Mouse (Mus musculus) heart, embryonic 12.5 days (tissue): ENCODE data around the gene Ebp. TPM values are rescaled to one million over a fixed set of nuclear protein-coding genes. Genes with fewer than 3 reads are reported as not detected.

Experiments
- ATAC-seq: fragments of 200-750 bp; cut with Nextera tagmentation; 2 replicates; pipeline ENCODE4 v1.8.0; 2017; ENCODE audit warnings: moderate TSS enrichment, moderate library complexity; ENCODE audit not compliant: insufficient number of reproducible peaks, low FRiP score
- H3K27ac ChIP-seq: fragments of 300-500 bp; sonication (generic); 2 replicates; pipeline ENCODE4 v1.5.1; 2016; ENCODE audit warnings: mild to moderate bottlenecking, moderate library complexity; ENCODE audit not compliant: poor library complexity, severe bottlenecking
- H3K27me3 ChIP-seq: fragments of 300-500 bp; sonication (generic); replicated peaks from 2 replicates; pipeline ENCODE4 v1.6.1; 2016; ENCODE audit warnings: mild to moderate bottlenecking, moderate library complexity
- H3K36me3 ChIP-seq: fragments of 300-500 bp; sonication (generic); 2 replicates; pipeline ENCODE4 v1.6.1; 2016; ENCODE audit warnings: mild to moderate bottlenecking, moderate library complexity
- H3K4me1 ChIP-seq: fragments of 300-500 bp; sonication (generic); replicated peaks from 2 replicates; pipeline ENCODE4 v1.6.1; 2016; ENCODE audit warnings: mild to moderate bottlenecking
- H3K4me2 ChIP-seq: fragments of 300-500 bp; sonication (generic); 2 replicates; pipeline ENCODE4 v1.6.1; 2016; ENCODE audit warnings: mild to moderate bottlenecking, moderate library complexity
- H3K4me3 ChIP-seq: fragments of 300-500 bp; sonication (generic); 2 replicates; pipeline ENCODE4 v1.5.1; 2016; ENCODE audit warnings: mild to moderate bottlenecking
- H3K9ac ChIP-seq: fragments of 300-500 bp; sonication (generic); 2 replicates; pipeline ENCODE4 v1.6.1; 2016; ENCODE audit warnings: mild to moderate bottlenecking, moderate library complexity
- H3K9me3 ChIP-seq: fragments of 300-500 bp; sonication (generic); replicated peaks from 2 replicates; pipeline ENCODE4 v1.6.1; 2016; ENCODE audit warnings: mild to moderate bottlenecking, moderate library complexity
- WGBS: fragments of 180-500 bp; shearing (Covaris S2); methylation state at CpG from one replicate; pipeline ENCODE4 v1.1.7; 2016; 5-methylcytosine and 5-hydroxymethylcytosine counted together
- polyA plus RNA-seq: library from polyadenylated mRNA; unstranded; fragments of >200 nt; fragmentation: Nextera tagmentation; extraction: Ambion mirVana; gene quantifications from 2 replicates; pipeline ENCODE4 v1.2.1, GENCODE M21; 2016

Ebp gene
- polyA plus RNA-seq, 1 experiment from 2014 or later: 23.0 TPM

- Histone ChIP-seq H3K27ac (no peak overlapping the region), H3K4me3 (peak overlapping the region; percentile 80), H3K9ac (peak overlapping the region; percentile 88), H3K27me3 (no peaks in the 10 kb centered on the region), H3K36me3 (peaks cover 29% of the 10 kb centered on the region), H3K9me3 (no peaks in the 10 kb centered on the region), H3K4me1 (peaks cover 14% of the 10 kb centered on the region), H3K4me2 (peak overlapping the region; percentile 77)
- no peak for ATAC-seq
- 73% methylated on average over 7 of the region's 7 CpGs for WGBS
Measured at GRCm38 (mm10) chrX:8143750-8144149, 49.6 kb downstream of the Ebp start.

GRCm38 (mm10) chrX:8142948-8143347 lies 50.4 kb downstream of the Ebp start:
- Histone ChIP-seq H3K27ac (no peak overlapping the region), H3K9me3 (no peaks in the 10 kb centered on the region), H3K27me3 (no peaks in the 10 kb centered on the region), H3K9ac (no peak overlapping the region), H3K4me1 (peaks cover 14% of the 10 kb centered on the region), H3K4me2 (no peak overlapping the region), H3K4me3 (no peak overlapping the region), H3K36me3 (peaks cover 35% of the 10 kb centered on the region)
- 63% methylated on average over 7 of the region's 7 CpGs for WGBS
- ATAC-seq: no peak

- H3K27ac ChIP-seq: no peak overlapping the region
- no peak overlapping the region for H3K4me2 ChIP-seq
- no peak overlapping the region for H3K4me3 ChIP-seq
- peaks cover 14% of the 10 kb centered on the region for H3K4me1 ChIP-seq
- no peak overlapping the region for H3K9ac ChIP-seq
- WGBS: 78% methylated on average over 3 of the region's 3 CpGs
- H3K27me3 ChIP-seq: no peaks in the 10 kb centered on the region
- no peaks in the 10 kb centered on the region for H3K9me3 ChIP-seq
- H3K36me3 ChIP-seq: peaks cover 35% of the 10 kb centered on the region
- no peak for ATAC-seq
Measured at GRCm38 (mm10) chrX:8141058-8141457, 52.3 kb downstream of the Ebp start.

- WGBS: 89% methylated on average over 2 of the region's 2 CpGs
- Histone ChIP-seq H3K9ac (no peak overlapping the region), H3K9me3 (no peaks in the 10 kb centered on the region), H3K4me2 (no peak overlapping the region), H3K36me3 (peaks cover 35% of the 10 kb centered on the region), H3K27me3 (no peaks in the 10 kb centered on the region), H3K4me1 (peaks cover 14% of the 10 kb centered on the region), H3K27ac (no peak overlapping the region), H3K4me3 (no peak overlapping the region)
- ATAC-seq: no peak
Measured at GRCm38 (mm10) chrX:8140446-8140845, 52.9 kb downstream of the Ebp start.

GRCm38 (mm10) chrX:8139480-8139879 lies 53.8 kb downstream of the Ebp start:
- Histone ChIP-seq H3K27ac (no peak overlapping the region), H3K36me3 (peaks cover 35% of the 10 kb centered on the region), H3K4me3 (no peak overlapping the region), H3K4me1 (peaks cover 14% of the 10 kb centered on the region), H3K9ac (no peak overlapping the region), H3K4me2 (no peak overlapping the region), H3K9me3 (no peaks in the 10 kb centered on the region), H3K27me3 (no peaks in the 10 kb centered on the region)
- 63% methylated on average over 1 of the region's 1 CpGs for WGBS
- no peak for ATAC-seq

GRCm38 (mm10) chrX:8135886-8136285 lies 57.4 kb downstream of the Ebp start:
- Histone ChIP-seq H3K9me3 (no peaks in the 10 kb centered on the region), H3K27ac (no peak overlapping the region), H3K9ac (no peak overlapping the region), H3K4me1 (0 out of 2 replicates have a peak, but pooled peaks cover 4% of the 10 kb centered on the region), H3K4me2 (no peak overlapping the region), H3K36me3 (peaks cover 15% of the 10 kb centered on the region), H3K4me3 (no peak overlapping the region), H3K27me3 (no peaks in the 10 kb centered on the region)
- WGBS: 55% methylated on average over 2 of the region's 2 CpGs
- no peak for ATAC-seq

Other genes starting within 250 kb of the Ebp start
- gene Hdac6, start 245.6 kb downstream of the Ebp start, polyA plus RNA-seq: 30.9 and 32.9 TPM in 2 replicates
- gene Gata1, start 215.4 kb downstream of the Ebp start, polyA plus RNA-seq: 4.4 and 6.4 TPM in 2 replicates
- 0.30 TPM in 1 of 2 replicates, not detected in the other for gene Glod5, start 175.0 kb downstream of the Ebp start, polyA plus RNA-seq
- 42.8 and 46.2 TPM in 2 replicates for gene Suv39h1, start 118.8 kb downstream of the Ebp start, polyA plus RNA-seq
- gene Was, start 103.0 kb downstream of the Ebp start, polyA plus RNA-seq: 0.31 TPM in 1 of 2 replicates, not detected in the other
- gene Wdr13, start 60.6 kb downstream of the Ebp start, polyA plus RNA-seq: 26.7 and 28.5 TPM in 2 replicates
- gene Rbm3, start 47.6 kb downstream of the Ebp start, polyA plus RNA-seq: 326 and 330 TPM in 2 replicates
- 9.2 and 11.1 TPM in 2 replicates for gene Tbc1d25, start 17.3 kb downstream of the Ebp start, polyA plus RNA-seq
- gene Porcn, start 13.0 kb upstream of the Ebp start, polyA plus RNA-seq: 3.0 and 4.3 TPM in 2 replicates
- gene Ftsj1, start 58.9 kb upstream of the Ebp start, polyA plus RNA-seq: 24.7 and 24.8 TPM in 2 replicates
- gene Slc38a5, start 77.6 kb upstream of the Ebp start, polyA plus RNA-seq: 14.6 and 16.4 TPM in 2 replicates
- gene Ssxb10, start 133.9 kb upstream of the Ebp start, polyA plus RNA-seq: not detected in 2 replicates
- not detected in 2 replicates for gene Ssxb9, start 173.5 kb upstream of the Ebp start, polyA plus RNA-seq
- not detected in 2 replicates for gene Ssxb1, start 219.8 kb upstream of the Ebp start, polyA plus RNA-seq